Mouse (Mus musculus) E14TG2a.4 (cell line): Measurements from ENCODE around the gene Trip10.

Experiments used
- CTCF ChIP-seq: conservative IDR thresholded peaks from 2 replicates; pipeline ENCODE4 v1.5.1; 2014; ENCODE audit warnings: low read length
- NANOG ChIP-seq: IDR thresholded peaks from 2 replicates; pipeline ENCODE4 v1.6.1; 2014; ENCODE audit warnings: borderline replicate concordance, low read length, mixed read lengths
- POU5F1 ChIP-seq: IDR thresholded peaks from 2 replicates; pipeline ENCODE4 v1.6.1; 2014; ENCODE audit warnings: low read length, borderline replicate concordance

- TF ChIP-seq CTCF (peak; percentile 34), NANOG (no peak), POU5F1 (no peak)
Observed at GRCm38 (mm10) chr17:57248201-57248699, 1.0 kb upstream of the Trip10 start, which contains the start of gene Gpr108.
